Mouse (Mus musculus) T-helper 17 cell (primary cell): ENCODE results near the gene Sh3pxd2b.

ENCODE experiments used
- in situ Hi-C, 2 experiments: fragments of 300-600 bp; cut with MboI, MseI; formaldehyde crosslinking; loops; 1 replicate in 1 of 2; 2 replicates in 1 of 2; pipeline ENCODE4 v1.15.1; 2025; ENCODE audit warnings: high pct_unique_total_duplicates in 2 of 2

The Sh3pxd2b gene

DNA sequence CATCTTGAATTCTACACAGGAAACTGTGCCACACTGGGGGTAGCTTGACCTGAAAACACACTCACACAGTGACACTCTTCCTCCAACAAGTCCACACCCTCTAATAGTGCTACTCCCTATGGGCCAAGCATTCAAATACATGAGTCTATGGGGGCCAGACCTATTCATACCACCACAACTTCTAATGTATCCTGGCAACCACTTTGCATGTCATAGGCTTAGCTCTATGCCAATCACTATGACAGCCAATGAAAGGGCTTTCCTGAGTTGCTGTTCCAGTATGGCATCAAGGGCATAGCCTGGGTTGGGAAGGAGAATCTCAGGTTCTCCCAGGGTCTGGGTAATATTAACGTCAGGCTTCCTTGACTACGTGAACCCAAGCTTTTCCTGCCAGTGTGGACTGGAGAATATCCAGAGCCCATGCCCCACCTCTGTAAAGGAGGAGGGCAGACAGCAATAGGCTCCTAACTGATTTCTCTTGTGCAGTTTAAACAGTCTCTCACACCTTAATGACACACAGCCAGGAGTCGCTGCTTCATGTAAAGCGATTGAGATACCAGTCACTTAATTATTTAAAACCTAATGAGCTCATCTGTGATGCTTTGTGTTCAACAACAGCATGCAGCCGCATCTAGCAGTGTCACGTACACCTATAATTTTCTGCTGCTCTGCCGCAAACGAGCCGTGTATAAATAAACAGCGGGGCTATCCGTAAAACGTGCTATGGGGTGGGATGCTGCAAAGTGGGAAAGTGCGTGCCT lies 25.8 kb downstream of the Sh3pxd2b start:
- in situ Hi-C loops, result no loop called here

GRCm38 (mm10) chr11:32374027-32374589 lies 26.5 kb downstream of the Sh3pxd2b start:
- in situ Hi-C loops, result no loop called here

GRCm38 (mm10) chr11:32375104-32375535 lies 27.5 kb downstream of the Sh3pxd2b start:
- in situ Hi-C loops, result loop anchor here in 1 of 2 experiments (25.0 kb wide), 1 partner anchor 1887 kb away; no protein-coding TSS in a partner anchor

- in situ Hi-C loops, result loop anchor here in 1 of 2 experiments (25.0 kb wide), 1 partner anchor 1886 kb away; no protein-coding TSS in a partner anchor
Measured at GRCm38 (mm10) chr11:32376086-32376485, 28.5 kb downstream of the Sh3pxd2b start.

DNA sequence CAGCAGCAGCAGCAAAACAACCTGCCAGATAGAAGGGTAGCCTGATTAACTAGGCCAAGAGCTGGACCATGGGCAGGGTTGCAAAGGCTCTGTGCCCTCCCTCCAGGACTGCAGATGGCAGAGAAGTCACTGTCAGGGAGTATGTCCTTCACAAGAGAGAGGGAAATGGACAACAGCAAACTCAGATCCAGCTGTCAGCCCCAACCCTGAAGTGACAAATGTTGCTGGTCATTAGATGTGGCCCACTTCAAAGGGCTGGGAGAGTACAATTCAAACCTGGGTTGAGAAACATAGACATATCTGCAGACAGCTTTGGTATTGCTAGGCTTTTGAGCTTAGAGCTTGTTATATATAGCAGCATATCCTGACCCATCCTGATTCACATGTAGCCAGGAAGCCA lies 32.3 kb downstream of the Sh3pxd2b start:
- in situ Hi-C loops, result loop anchor here in 1 of 2 experiments (25.0 kb wide), 1 partner anchor 1882 kb away; no protein-coding TSS in a partner anchor

DNA sequence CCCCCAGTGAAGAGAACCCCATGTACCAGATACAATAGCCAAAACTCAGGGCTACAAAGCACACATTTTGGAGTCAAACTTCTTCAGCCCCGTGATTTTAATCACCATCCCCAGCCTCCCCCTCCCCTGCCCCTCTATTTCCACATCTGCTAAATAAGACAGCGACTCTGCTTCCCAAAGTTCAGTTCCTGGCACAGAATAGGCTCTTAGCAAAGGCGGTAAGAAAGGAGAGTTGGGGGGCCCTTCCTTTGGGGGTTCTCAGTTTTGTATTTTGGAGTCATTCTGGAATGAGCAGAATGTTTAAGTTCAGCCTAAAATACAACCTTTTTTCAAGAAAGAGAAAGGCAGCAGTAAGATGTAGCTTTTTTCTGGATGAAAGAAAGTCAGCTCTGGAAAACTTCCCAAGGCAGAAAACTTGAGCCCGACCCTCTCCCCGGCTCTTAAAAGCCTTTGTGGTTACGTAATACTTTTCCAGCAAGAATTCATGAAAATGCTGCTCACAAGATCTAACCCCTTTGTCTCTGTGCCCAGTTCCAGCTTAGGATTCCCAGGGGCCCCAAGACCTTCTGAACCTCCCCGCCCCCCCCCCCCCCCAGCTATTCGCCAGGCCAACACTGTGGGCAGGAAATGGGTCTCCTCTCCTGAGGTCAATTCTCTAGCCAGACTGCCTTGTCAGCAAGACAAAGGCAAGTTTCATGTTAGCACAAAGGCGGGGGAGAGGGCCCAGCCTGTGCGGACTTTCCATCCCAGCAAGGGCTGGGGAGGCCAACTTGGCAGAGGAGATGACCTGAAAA lies 35.9 kb downstream of the Sh3pxd2b start:
- in situ Hi-C loops, result loop anchor here in 1 of 2 experiments (25.0 kb wide), 1 partner anchor 1879 kb away; no protein-coding TSS in a partner anchor

DNA sequence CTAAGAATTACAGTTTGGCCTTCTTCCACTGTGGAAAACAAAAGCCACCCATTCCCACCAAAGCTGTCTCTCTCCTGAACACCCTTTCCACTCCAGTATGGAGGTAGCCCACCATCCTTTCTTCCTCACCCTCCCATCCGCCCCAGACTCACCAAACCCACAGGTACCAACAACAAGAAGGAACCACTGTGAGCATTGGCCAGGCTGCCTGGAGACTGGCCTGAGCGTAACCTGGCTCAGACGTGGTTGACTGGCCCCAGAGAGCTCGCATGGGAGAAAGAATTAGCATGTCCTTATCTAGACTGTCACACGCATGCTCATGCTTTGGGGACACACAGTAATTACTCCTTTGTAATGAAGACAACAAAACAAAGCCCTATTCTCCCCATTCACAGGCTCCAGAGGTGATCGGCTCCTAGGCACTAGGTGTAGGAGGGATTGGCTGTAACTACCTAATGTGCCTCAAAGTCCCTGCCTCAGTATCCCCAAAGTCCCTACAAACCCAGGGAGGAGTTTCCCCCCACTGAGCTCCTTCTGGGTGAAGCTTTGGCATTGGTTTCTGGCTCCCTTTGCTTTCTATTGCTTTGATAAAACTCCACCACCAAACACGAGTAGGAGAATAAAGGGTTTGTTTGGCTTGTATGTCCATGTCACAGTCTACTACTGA lies 36.6 kb downstream of the Sh3pxd2b start:
- in situ Hi-C loops, result loop anchor here in 1 of 2 experiments (25.0 kb wide), 1 partner anchor 1878 kb away; no protein-coding TSS in a partner anchor

- in situ Hi-C loops, result loop anchor here in 1 of 2 experiments (25.0 kb wide), 1 partner anchor 1876 kb away; no protein-coding TSS in a partner anchor
Measured at GRCm38 (mm10) chr11:32386043-32386442, 38.4 kb downstream of the Sh3pxd2b start.

- in situ Hi-C loops, result loop anchor here in 1 of 2 experiments (25.0 kb wide), 1 partner anchor 1874 kb away; no protein-coding TSS in a partner anchor
Measured at GRCm38 (mm10) chr11:32388064-32388463, 40.4 kb downstream of the Sh3pxd2b start.

- in situ Hi-C loops, result loop anchor here in 1 of 2 experiments (25.0 kb wide), 1 partner anchor 1869 kb away; no protein-coding TSS in a partner anchor
Measured at GRCm38 (mm10) chr11:32393095-32393494, 45.5 kb downstream of the Sh3pxd2b start.

GRCm38 (mm10) chr11:32395791-32396190 lies 48.2 kb downstream of the Sh3pxd2b start:
- in situ Hi-C loops, result loop anchor here in 1 of 2 experiments (25.0 kb wide), 1 partner anchor 1867 kb away; no protein-coding TSS in a partner anchor

GRCm38 (mm10) chr11:32398446-32398845 lies 50.8 kb downstream of the Sh3pxd2b start:
- in situ Hi-C loops, result loop anchor here in 1 of 2 experiments (25.0 kb wide), 1 partner anchor 1864 kb away; no protein-coding TSS in a partner anchor

GRCm38 (mm10) chr11:32399261-32399660 lies 51.6 kb downstream of the Sh3pxd2b start:
- in situ Hi-C loops, result loop anchor here in 1 of 2 experiments (25.0 kb wide), 1 partner anchor 1863 kb away; no protein-coding TSS in a partner anchor

DNA sequence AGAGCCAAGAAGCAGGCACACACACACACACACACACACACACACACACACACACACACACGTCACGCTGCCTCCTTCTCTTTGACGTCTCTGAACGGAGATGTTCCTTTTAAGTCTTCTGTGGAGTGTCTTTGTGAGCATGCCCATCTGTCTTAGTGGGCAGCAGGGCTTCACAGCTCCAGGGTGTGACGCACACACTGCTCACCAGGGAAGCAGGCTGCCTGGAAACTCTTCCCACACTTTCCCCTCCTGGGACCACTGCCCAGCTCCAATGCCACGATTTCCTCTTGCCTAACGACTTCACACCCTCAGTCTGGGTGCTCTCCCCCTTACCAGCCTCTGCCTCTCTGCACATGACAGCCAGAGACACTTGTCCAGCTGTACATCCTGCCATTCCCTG lies 55.1 kb downstream of the Sh3pxd2b start:
- in situ Hi-C loops, result no loop called here

- in situ Hi-C loops, result no loop called here
Measured at GRCm38 (mm10) chr11:32404708-32405107, 57.1 kb downstream of the Sh3pxd2b start.

DNA sequence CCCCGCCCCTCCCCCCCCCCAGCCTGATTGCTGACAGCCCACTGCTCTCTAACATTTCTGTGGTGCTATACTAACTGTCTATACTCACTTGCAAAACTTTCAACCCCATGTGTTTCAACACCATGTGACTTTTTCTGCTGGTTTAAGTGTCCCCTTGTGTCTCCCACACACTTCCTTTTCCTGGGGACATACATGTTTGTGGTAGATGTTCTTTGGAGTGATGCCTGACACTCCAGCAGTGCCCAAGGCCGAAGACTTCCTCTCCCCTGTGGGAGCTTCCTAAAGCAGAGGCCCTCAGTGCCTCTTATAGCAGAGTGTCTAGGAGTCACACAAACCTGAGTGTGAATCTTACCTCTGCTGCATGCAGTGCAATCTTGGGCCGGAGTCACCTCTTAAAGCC lies 60.2 kb downstream of the Sh3pxd2b start:
- in situ Hi-C loops, result no loop called here

GRCm38 (mm10) chr11:32409052-32409451 lies 61.4 kb downstream of the Sh3pxd2b start:
- in situ Hi-C loops, result no loop called here

- in situ Hi-C loops, result no loop called here
Measured at GRCm38 (mm10) chr11:32409823-32410562, 62.4 kb downstream of the Sh3pxd2b start.

GRCm38 (mm10) chr11:32420001-32420400 lies 72.4 kb downstream of the Sh3pxd2b start:
- in situ Hi-C loops, result no loop called here

DNA sequence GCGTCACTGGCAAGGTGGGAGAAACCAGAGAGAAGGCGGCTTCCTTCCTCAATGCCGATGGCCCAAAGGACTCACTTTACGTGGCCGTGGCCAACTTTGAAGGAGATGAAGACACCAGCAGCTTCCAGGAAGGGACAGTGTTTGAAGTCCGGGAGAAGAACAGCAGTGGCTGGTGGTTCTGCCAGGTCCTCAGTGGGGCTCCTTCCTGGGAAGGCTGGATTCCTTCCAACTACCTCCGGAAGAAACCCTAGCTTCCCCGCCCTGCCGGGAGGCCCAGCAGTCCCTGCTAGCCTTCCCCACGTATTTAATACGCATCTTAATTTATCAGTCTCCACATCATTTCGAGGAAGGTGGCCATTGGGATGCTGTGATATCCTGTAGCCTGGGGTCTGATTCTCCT lies 75.7 kb downstream of the Sh3pxd2b start:
- in situ Hi-C loops, result no loop called here
